Mouse (Mus musculus) urinary bladder, postnatal 10 days (tissue): ENCODE results near the gene Pck1.

Source experiments
- DNase-seq: peaks from one replicate; pipeline ENCODE4 v3.0.0; 2022; ENCODE audit warnings: low spot score

Gene Pck1

DNA sequence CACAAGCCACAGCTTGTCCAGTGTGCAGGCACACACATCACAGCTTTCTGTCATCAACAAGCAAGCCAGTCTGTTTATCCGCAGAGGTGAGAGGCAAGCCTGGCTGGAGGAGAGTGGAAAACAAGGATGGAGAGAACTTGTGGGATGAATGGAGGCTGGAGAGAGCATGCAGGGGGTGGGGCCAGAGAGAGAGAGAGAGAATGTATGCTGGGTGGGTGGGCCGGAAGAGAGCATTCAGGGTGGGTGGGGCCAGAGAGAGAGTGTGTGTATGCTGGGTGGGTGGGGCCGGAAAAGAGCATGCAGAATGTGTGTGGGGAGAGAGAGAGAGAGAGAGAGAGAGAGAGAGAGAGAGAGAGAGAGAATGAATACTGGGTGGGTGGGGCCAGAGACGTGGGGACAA lies 51.8 kb downstream of the Pck1 start:
- DNase-seq, result no peak

DNA sequence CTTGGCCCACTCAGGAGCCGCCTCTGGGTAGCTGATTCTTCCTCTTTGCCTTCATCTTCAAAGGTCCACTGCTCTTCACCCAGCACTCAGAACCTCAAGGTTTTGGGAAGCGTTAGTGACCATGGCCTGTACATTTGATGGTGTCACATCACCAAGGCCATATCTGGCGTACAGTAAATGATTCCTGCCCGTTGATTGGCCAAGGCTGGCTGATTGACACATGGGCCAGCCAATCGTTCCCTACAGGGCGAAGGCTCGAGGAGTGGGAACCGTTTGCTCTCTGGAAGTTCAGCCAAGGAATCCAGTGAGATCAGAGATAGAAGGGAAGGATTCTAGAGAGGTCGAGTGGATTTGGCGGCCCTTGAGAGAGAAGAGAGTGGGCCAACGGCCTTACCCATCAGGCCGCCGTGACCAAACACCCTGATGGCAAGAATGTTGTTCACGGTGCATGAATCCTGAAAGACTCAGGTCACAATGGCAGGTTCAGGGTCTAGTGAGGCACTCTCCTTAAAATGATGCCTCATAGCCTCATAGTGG lies 52.8 kb downstream of the Pck1 start:
- DNase-seq, result no peak

GRCm38 (mm10) chr2:173207051-173207450 lies 54.2 kb downstream of the Pck1 start:
- no peak for DNase-seq
